Mouse (Mus musculus): ENCODE measurements around the gene Nap1l3. TPM values are rescaled to one million over a fixed set of nuclear protein-coding genes. Genes with fewer than 3 reads are reported as not detected.

Gene Nap1l3
- polyA plus RNA-seq (2014; fragmentation: Nextera tagmentation; extraction: Ambion mirVana) = 65.9 and 68.5 TPM in 2 replicates

- DNase-seq = peak; percentile 87
- Histone ChIP-seq H3K27me3 (ENCODE audit: control insufficient read depth, insufficient read depth, low read length) (no peaks in the 10 kb centered on the region), H3K4me2 (ENCODE audit: low read length) (peak within 1 kb of the TSS; percentile 46), H3K4me1 (ENCODE audit: control insufficient read depth, insufficient read depth, low read length) (no peaks in the 10 kb centered on the region), H3K4me3 (replicated peaks; ENCODE audit: low read depth, low read length) (peak within 1 kb of the TSS; percentile 51), H3K36me3 (ENCODE audit: control insufficient read depth, insufficient read depth, low read length) (no peaks in the 10 kb centered on the region), H3K9me3 (ENCODE audit: control insufficient read depth, low read length) (no peaks in the 10 kb centered on the region), H3K27ac (replicated peaks; ENCODE audit: low read depth, low read length) (peak within 1 kb of the TSS; percentile 87), H3K9ac (replicated peaks; ENCODE audit: low read length) (peak within 1 kb of the TSS; percentile 72)
- 12% methylated on average over 39 of the region's 39 CpGs for WGBS
- peak; percentile 98 for ATAC-seq (ENCODE audit: low FRiP score, low TSS enrichment)
These were observed at the start of gene Nap1l3 for GRCm38 (mm10) chrX:122396781-122397581. TSS of gene Nap1l3 (minus strand) at chrX:122397401.

GRCm38 (mm10) chrX:122397652-122398051 is 451 bp upstream of the Nap1l3 start:
- Histone ChIP-seq H3K4me1 (ENCODE audit: control insufficient read depth, insufficient read depth, low read length) (no peaks in the 10 kb centered on the region), H3K9ac (replicated peaks; ENCODE audit: low read length) (peak overlapping the region; percentile 14; the same call in 1 of the 2 replicates), H3K4me3 (replicated peaks; ENCODE audit: low read depth, low read length) (peak overlapping the region; percentile 51), H3K27ac (replicated peaks; ENCODE audit: low read depth, low read length) (no peak overlapping the region), H3K9me3 (ENCODE audit: control insufficient read depth, low read length) (no peaks in the 10 kb centered on the region), H3K27me3 (ENCODE audit: control insufficient read depth, insufficient read depth, low read length) (no peaks in the 10 kb centered on the region), H3K36me3 (ENCODE audit: control insufficient read depth, insufficient read depth, low read length) (no peaks in the 10 kb centered on the region), H3K4me2 (ENCODE audit: low read length) (peak overlapping the region; percentile 46)
- 24% methylated on average over 8 of the region's 8 CpGs for WGBS
- no peak for DNase-seq
- peak; percentile 28 for ATAC-seq (ENCODE audit: low FRiP score, low TSS enrichment)
